8 mouse cellular contexts compared by ENCODE assay signal in the genomic region with DNA sequence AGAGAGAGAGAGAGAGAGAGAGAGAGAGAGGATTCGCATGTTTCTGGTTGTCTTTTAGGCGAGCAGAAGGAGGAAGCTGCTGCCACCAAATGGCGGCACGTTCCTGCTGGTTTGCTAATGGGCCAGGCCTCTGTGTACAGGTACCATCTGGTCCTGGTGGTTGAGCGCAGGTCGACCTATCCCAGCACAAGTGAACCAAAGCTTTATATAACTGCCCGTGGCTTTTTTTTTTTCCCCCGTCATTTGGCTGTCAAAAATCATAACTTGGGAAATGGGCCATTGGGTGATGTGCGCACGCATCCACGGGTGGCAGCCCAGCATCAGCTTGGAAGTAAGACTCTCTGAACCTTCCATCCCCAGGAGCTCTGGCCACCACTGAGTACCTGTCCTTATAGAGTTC.
DNase-seq lines count a peak whose midpoint lies in the region; ATAC-seq and TF ChIP-seq lines count a peak whose summit lies in the region.

No protein-coding gene starts in this region.

- H3K9ac ChIP-seq in heart, embryonic 11.5 days (ENCODE audit: low read depth, low read length) = no peak overlapping the region
- no peak overlapping the region for H3K9ac ChIP-seq in ES-Bruce4 (ENCODE audit: low read depth, poor library complexity, severe bottlenecking)
- no peak overlapping the region for H3K9ac ChIP-seq in hindbrain, postnatal 0 days (replicated peaks; ENCODE audit: low read length)
- H3K9ac ChIP-seq in midbrain, embryonic 13.5 days (replicated peaks) = no peak overlapping the region

- H3K27me3 ChIP-seq in heart, embryonic 11.5 days (ENCODE audit: control insufficient read depth, insufficient read depth, low read length) = no peaks in the 10 kb centered on the region
- no peaks in the 10 kb centered on the region for H3K27me3 ChIP-seq in ES-Bruce4 (ENCODE audit: control insufficient read depth, insufficient read depth, low read length, poor library complexity, severe bottlenecking)
- no peaks in the 10 kb centered on the region for H3K27me3 ChIP-seq in hindbrain, postnatal 0 days (ENCODE audit: insufficient read depth, low read length)
- peaks cover 15% of the 10 kb centered on the region for H3K27me3 ChIP-seq in midbrain, embryonic 13.5 days

- peak; percentile 11 for TF ChIP-seq CTCF in ES-Bruce4 (IDR thresholded peaks at IDR 0.05; ENCODE audit: low read depth, low read length)
- 0 out of 2 replicates have a peak, but pooled peaks have one; percentile 23 for TF ChIP-seq CTCF in hindbrain, postnatal 0 days (IDR thresholded peaks at IDR 0.05; ENCODE audit: low read depth)

- no peaks in the 10 kb centered on the region for H3K4me1 ChIP-seq in heart, embryonic 11.5 days (ENCODE audit: control insufficient read depth, insufficient read depth, low read length)
- no peaks in the 10 kb centered on the region for H3K4me1 ChIP-seq in ES-Bruce4 (ENCODE audit: control insufficient read depth, insufficient read depth, low read length)
- 0 out of 2 replicates have a peak, but pooled peaks cover 1% of the 10 kb centered on the region for H3K4me1 ChIP-seq in hindbrain, postnatal 0 days (ENCODE audit: insufficient read depth, low read length)
- H3K4me1 ChIP-seq in midbrain, embryonic 13.5 days (replicated peaks) = no peaks in the 10 kb centered on the region

- peak overlapping the region; percentile 58 for H3K4me2 ChIP-seq in heart, embryonic 11.5 days
- peak overlapping the region; percentile 46; the same call in 1 of the 2 replicates for H3K4me2 ChIP-seq in hindbrain, postnatal 0 days (ENCODE audit: low read depth, low read length)
- peak overlapping the region; percentile 50 for H3K4me2 ChIP-seq in midbrain, embryonic 13.5 days (replicated peaks)

- WGBS in heart, embryonic 11.5 days (ENCODE audit: insufficient replicate concordance) = 44% methylated on average over 11 of the region's 11 CpGs
- WGBS in hindbrain, postnatal 0 days = 38% methylated on average over 11 of the region's 11 CpGs
- WGBS in midbrain, embryonic 13.5 days = 53% methylated on average over 11 of the region's 11 CpGs

- no peak overlapping the region for H3K27ac ChIP-seq in heart, embryonic 11.5 days (ENCODE audit: low read depth, low read length)
- no peak overlapping the region for H3K27ac ChIP-seq in ES-Bruce4 (ENCODE audit: insufficient read depth, low read length)
- H3K27ac ChIP-seq in hindbrain, postnatal 0 days = no peak overlapping the region
- no peak overlapping the region for H3K27ac ChIP-seq in midbrain, embryonic 13.5 days

- DNase-seq in heart, adult 8-10 months (ENCODE audit: low spot score) = no peak
- DNase-seq in hindbrain, postnatal 0 days (ENCODE audit: low spot score) = peak; percentile 72
- no peak for DNase-seq in testis, postnatal 10 days (ENCODE audit: low spot score)
- DNase-seq in natural killer cell, adult 2 months (ENCODE audit: low spot score in 2 of 2) = no peak

- H3K4me3 ChIP-seq in heart, embryonic 11.5 days (ENCODE audit: low read depth, low read length) = peak overlapping the region; percentile 22; the same call in 1 of the 2 replicates
- no peak overlapping the region for H3K4me3 ChIP-seq in ES-Bruce4 (ENCODE audit: low read depth, low read length)
- H3K4me3 ChIP-seq in hindbrain, postnatal 0 days (ENCODE audit: low read length) = no peak overlapping the region
- no peak overlapping the region; the same call in 1 of the 2 replicates for H3K4me3 ChIP-seq in midbrain, embryonic 13.5 days (replicated peaks)

- H3K36me3 ChIP-seq in heart, embryonic 11.5 days (ENCODE audit: control insufficient read depth, insufficient read depth, low read length) = no peaks in the 10 kb centered on the region
- H3K36me3 ChIP-seq in ES-Bruce4 (ENCODE audit: control insufficient read depth, insufficient read depth, low read length, poor library complexity, severe bottlenecking) = no peaks in the 10 kb centered on the region
- no peaks in the 10 kb centered on the region for H3K36me3 ChIP-seq in hindbrain, postnatal 0 days (ENCODE audit: insufficient read depth, low read length)
- no peaks in the 10 kb centered on the region for H3K36me3 ChIP-seq in midbrain, embryonic 13.5 days

- TF ChIP-seq POLR2A in ES-Bruce4 (IDR thresholded peaks at IDR 0.05; ENCODE audit: insufficient read depth, low read length) = no peak

- ATAC-seq in heart, embryonic 11.5 days (replicated peaks; ENCODE audit: insufficient number of reproducible peaks, low FRiP score, low TSS enrichment) = no peak
- ATAC-seq in common myeloid progenitor, adult 5-6 weeks (replicated peaks; ENCODE audit: low read depth, poor library complexity, severe bottlenecking) = peak; percentile 47; the same call in 1 of the 2 replicates
- peak; percentile 86 for ATAC-seq in hindbrain, postnatal 0 days
- peak; percentile 88 for ATAC-seq in midbrain, embryonic 13.5 days

- no peak for TF ChIP-seq EP300 in ES-Bruce4 (IDR thresholded peaks at IDR 0.05; ENCODE audit: insufficient read depth, low read depth, low read length)

- H3K9me3 ChIP-seq in heart, embryonic 11.5 days (replicated peaks; ENCODE audit: control insufficient read depth, low read length) = no peaks in the 10 kb centered on the region
- no peaks in the 10 kb centered on the region for H3K9me3 ChIP-seq in ES-Bruce4 (replicated peaks; ENCODE audit: control insufficient read depth, insufficient read depth, low read length, poor library complexity, severe bottlenecking)
- H3K9me3 ChIP-seq in hindbrain, postnatal 0 days (ENCODE audit: low read length) = no peaks in the 10 kb centered on the region
- no peaks in the 10 kb centered on the region for H3K9me3 ChIP-seq in midbrain, embryonic 13.5 days
